Mouse (Mus musculus): ENCODE data around the gene Smim13. TPM values are rescaled to one million over a fixed set of nuclear protein-coding genes. Genes with fewer than 3 reads are reported as not detected.

Gene Smim13
- polyA plus RNA-seq, 1 experiment, result 7.0 TPM

DNA sequence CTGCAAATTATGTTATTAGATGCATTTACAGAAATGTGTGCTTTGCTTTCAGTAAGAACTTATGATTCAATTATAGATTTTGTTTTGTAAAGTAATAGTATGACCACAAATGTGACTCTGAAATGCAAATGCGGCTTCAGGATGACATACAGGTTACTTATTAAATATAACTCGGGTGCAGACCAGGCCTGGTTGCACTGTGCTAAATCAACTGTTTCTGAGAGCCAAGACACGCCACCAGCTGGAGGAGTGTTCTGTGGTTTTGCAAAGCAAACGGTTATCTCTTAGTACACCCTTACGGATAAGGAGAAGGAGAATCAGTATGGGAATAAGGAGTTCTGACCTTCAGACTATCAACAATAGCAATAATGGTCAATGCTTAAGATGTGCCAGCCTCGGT lies 34.0 kb upstream of the Smim13 start:
- H3K4me1 ChIP-seq (ENCODE audit: control insufficient read depth, insufficient read depth, low read length), result no peaks in the 10 kb centered on the region
- H3K27ac ChIP-seq (ENCODE audit: control insufficient read depth, insufficient read depth, low read depth, low read length, poor library complexity), result no peak overlapping the region
- H3K4me3 ChIP-seq (replicated peaks; ENCODE audit: control insufficient read depth, low read depth, low read length), result no peak overlapping the region
- WGBS, result 64% methylated on average over 6 of the region's 6 CpGs
- no peak for TF ChIP-seq POLR2A (IDR thresholded peaks at IDR 0.05; ENCODE audit: borderline replicate concordance, control insufficient read depth, low read depth, low read length)
- TF ChIP-seq CTCF (IDR thresholded peaks at IDR 0.05; ENCODE audit: control insufficient read depth, insufficient read depth, low read length), result no peak

DNA sequence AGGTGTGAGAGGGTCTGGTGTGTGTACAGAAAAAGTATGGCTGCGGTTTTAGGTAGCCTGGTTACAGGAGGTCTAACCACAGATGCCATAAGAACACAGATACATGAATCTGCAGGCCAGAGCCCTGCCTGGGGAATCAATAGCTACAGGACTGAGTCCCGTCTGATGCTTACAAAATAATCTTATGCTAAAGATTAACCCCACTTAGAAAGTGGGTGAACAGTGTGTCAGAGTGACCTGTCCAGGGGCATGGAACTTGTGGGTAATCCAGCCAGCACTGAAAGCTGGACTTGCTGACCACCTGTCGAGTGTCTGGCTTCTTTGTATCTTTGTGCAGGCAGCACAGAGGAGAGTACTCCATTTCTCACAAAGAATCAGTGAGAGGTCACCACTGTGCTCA lies 33.4 kb upstream of the Smim13 start:
- Histone ChIP-seq H3K4me3 (replicated peaks; ENCODE audit: control insufficient read depth, low read depth, low read length) (no peak overlapping the region), H3K4me1 (ENCODE audit: control insufficient read depth, insufficient read depth, low read length) (no peaks in the 10 kb centered on the region), H3K27ac (ENCODE audit: control insufficient read depth, insufficient read depth, low read depth, low read length, poor library complexity) (no peak overlapping the region)
- WGBS, result 75% methylated on average over 3 of the region's 3 CpGs
- no peak for TF ChIP-seq POLR2A (IDR thresholded peaks at IDR 0.05; ENCODE audit: borderline replicate concordance, control insufficient read depth, low read depth, low read length)
- TF ChIP-seq CTCF (IDR thresholded peaks at IDR 0.05; ENCODE audit: control insufficient read depth, insufficient read depth, low read length), result no peak

DNA sequence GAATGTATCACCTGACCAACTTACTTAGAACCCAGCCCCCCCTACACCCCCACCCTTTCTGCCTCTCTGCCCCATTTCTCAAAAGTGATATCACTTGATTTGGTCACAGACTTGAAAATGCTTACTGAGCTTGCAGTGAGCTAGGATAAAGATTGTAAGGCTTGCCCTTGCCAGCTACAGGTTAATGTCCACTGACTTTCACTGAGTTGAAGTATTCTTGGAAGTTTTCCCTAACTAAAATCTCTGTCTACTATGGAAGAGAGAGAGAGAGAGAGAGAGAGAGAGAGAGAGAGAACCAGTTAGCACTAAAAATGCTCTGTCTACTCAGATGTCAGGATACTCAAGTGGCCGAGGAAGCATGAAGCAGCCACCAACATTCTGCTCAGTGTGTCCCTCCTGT lies 30.6 kb upstream of the Smim13 start:
- H3K4me3 ChIP-seq (replicated peaks; ENCODE audit: control insufficient read depth, low read depth, low read length), result no peak overlapping the region
- no peaks in the 10 kb centered on the region for H3K4me1 ChIP-seq (ENCODE audit: control insufficient read depth, insufficient read depth, low read length)
- no peak overlapping the region for H3K27ac ChIP-seq (ENCODE audit: control insufficient read depth, insufficient read depth, low read depth, low read length, poor library complexity)
- TF ChIP-seq CTCF (IDR thresholded peaks at IDR 0.05; ENCODE audit: control insufficient read depth, insufficient read depth, low read length) (no peak), POLR2A (IDR thresholded peaks at IDR 0.05; ENCODE audit: borderline replicate concordance, control insufficient read depth, low read depth, low read length) (no peak)
- 57% methylated on average over 1 of the region's 1 CpGs for WGBS

DNA sequence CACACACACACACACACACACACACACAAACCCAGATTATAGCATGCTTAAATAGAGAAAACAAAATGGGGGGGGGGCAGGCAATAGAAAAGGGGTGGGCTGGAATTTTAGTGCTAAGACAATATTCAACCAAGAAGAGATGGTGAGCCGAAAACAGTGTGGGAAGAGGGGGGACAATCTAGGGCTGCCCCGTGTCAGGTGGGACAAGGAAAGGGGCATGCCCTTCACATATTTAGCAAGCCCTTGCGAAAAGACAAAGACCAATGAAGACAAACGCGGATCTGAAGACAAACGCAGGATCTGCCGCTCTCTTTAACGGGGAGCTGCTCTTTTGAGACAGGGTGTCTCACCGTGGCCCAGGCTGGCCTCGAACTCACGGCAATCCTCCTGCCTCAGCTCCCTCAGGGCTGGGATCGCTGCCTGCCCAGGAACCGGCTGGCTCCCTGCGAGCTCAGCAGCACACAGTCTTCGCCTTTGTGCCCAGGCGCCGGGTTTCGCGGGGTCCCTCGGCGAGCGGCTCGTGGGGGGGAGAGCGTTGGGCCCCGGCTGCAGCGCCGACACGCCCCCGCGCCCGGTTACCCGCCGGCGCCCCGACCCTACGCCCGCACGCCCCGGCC lies 29.8 kb upstream of the Smim13 start:
- H3K4me3 ChIP-seq (replicated peaks; ENCODE audit: control insufficient read depth, low read depth, low read length), result no peak overlapping the region
- TF ChIP-seq POLR2A (IDR thresholded peaks at IDR 0.05; ENCODE audit: borderline replicate concordance, control insufficient read depth, low read depth, low read length), result no peak
- TF ChIP-seq CTCF (IDR thresholded peaks at IDR 0.05; ENCODE audit: control insufficient read depth, insufficient read depth, low read length), result 0 out of 2 replicates have a peak, but pooled peaks have one; percentile 3
- 6% methylated on average over 39 of the region's 39 CpGs for WGBS
- H3K27ac ChIP-seq (ENCODE audit: control insufficient read depth, insufficient read depth, low read depth, low read length, poor library complexity), result no peak overlapping the region
- H3K4me1 ChIP-seq (ENCODE audit: control insufficient read depth, insufficient read depth, low read length), result no peaks in the 10 kb centered on the region

DNA sequence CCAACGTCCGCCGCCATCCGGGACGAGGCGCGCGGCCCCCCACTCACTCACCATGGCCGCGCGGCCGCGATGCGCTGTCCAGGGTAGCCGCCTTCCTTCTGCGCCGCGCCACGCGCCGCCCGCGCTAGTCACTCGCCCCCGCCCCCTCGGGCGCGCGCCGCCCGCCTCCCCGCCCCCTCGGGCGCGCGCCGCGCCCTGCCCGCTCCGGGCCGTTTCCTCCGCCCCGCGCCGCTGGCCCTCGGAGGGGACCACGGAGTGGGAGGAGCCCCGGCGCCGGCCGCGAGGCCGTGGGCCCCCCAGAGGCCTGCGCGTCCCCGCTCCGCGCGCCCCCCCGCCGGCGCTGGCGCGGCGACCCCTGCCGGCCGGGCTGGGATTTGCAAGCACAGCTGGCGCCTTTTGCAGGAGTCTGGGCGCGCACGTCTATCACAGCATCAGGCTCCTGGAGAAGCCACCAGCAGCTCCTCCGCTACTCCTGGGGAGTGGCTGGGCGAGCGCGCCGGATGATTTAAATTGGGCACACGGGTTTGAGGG lies 29.3 kb upstream of the Smim13 start, which contains the start of gene Elovl2:
Elovl2 (minus strand) TSS at position 102 of the 531 bp plus-strand sequence.
- Histone ChIP-seq H3K4me1 (ENCODE audit: control insufficient read depth, insufficient read depth, low read length) (no peaks in the 10 kb centered on the region), H3K27ac (ENCODE audit: control insufficient read depth, insufficient read depth, low read depth, low read length, poor library complexity) (no peak within 1 kb of the TSS), H3K4me3 (replicated peaks; ENCODE audit: control insufficient read depth, low read depth, low read length) (no peak within 1 kb of the TSS)
- 6% methylated on average over 60 of the region's 77 CpGs for WGBS
- TF ChIP-seq CTCF (IDR thresholded peaks at IDR 0.05; ENCODE audit: control insufficient read depth, insufficient read depth, low read length) (peak; percentile 25; the same call in 1 of the 2 replicates), POLR2A (IDR thresholded peaks at IDR 0.05; ENCODE audit: borderline replicate concordance, control insufficient read depth, low read depth, low read length) (no peak)

DNA sequence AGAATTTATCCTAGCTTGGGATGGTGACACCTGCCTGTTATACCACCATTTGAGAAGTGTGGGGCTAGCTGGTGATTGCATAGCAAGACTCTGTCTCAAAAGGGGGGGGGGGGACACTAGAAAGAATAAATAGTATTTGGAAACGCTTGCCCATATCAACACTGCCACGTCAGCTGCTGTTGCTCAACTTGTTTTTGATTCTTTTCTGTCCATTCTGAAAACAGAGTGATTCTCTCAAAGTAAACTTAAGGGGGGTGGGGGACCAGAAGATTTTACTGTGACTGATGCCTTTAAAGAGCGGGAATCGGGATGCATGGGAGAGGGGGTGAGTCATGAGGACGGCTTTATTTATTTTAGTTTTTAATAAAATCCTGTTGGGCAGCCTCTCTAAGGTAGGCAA lies 23.1 kb upstream of the Smim13 start:
- 71% methylated on average over 5 of the region's 5 CpGs for WGBS
- H3K27ac ChIP-seq (ENCODE audit: control insufficient read depth, insufficient read depth, low read depth, low read length, poor library complexity), result no peak overlapping the region
- TF ChIP-seq POLR2A (IDR thresholded peaks at IDR 0.05; ENCODE audit: borderline replicate concordance, control insufficient read depth, low read depth, low read length), result no peak
- TF ChIP-seq CTCF (IDR thresholded peaks at IDR 0.05; ENCODE audit: control insufficient read depth, insufficient read depth, low read length), result no peak
- H3K4me1 ChIP-seq (ENCODE audit: control insufficient read depth, insufficient read depth, low read length), result no peaks in the 10 kb centered on the region; the same call in 1 of the 2 replicates
- no peak overlapping the region for H3K4me3 ChIP-seq (replicated peaks; ENCODE audit: control insufficient read depth, low read depth, low read length)

DNA sequence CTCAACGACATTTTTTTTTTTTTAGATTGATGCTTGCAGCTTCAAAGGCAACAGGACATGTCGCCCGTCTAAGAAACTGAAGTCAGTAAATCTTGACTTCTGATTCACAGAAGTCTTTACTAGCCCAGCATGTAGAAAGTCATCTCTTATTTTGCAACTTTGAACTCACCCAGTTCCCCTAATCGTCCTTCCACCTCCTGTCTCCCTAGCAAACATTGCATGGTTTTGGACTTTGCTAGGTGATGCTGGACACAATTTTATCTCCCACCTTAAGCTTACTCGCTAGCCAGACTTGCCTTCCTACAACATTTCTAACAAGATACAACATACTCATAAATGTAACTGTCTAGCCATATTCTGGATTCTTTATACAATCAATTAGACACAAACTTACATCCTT lies 21.6 kb upstream of the Smim13 start:
- Histone ChIP-seq H3K27ac (ENCODE audit: control insufficient read depth, insufficient read depth, low read depth, low read length, poor library complexity) (no peak overlapping the region), H3K4me1 (ENCODE audit: control insufficient read depth, insufficient read depth, low read length) (no peaks in the 10 kb centered on the region; the same call in 1 of the 2 replicates), H3K4me3 (replicated peaks; ENCODE audit: control insufficient read depth, low read depth, low read length) (no peak overlapping the region)
- no peak for TF ChIP-seq CTCF (IDR thresholded peaks at IDR 0.05; ENCODE audit: control insufficient read depth, insufficient read depth, low read length)
- no peak for TF ChIP-seq POLR2A (IDR thresholded peaks at IDR 0.05; ENCODE audit: borderline replicate concordance, control insufficient read depth, low read depth, low read length)
- 64% methylated on average over 5 of the region's 5 CpGs for WGBS

DNA sequence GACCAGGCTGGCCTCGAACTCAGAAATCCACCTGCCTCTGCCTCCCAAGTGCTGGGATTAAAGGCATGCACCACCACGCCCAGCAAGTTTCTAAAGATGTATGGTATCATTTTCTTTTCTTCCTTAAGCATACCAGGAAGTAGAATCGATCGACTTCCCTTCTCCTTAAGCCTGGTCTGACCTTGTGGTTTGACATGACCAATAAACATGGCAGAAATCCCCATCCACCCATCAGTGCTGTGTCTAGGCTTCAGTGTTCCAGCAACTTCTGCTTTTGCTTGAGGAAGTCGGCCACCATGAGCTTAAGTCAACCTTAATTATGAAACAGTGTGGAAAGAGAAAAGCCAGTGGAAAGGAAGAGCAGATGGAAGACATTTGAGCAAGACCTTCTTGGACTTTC lies 19.4 kb upstream of the Smim13 start:
- H3K4me1 ChIP-seq (ENCODE audit: control insufficient read depth, insufficient read depth, low read length), result no peaks in the 10 kb centered on the region; the same call in 1 of the 2 replicates
- no peak overlapping the region for H3K4me3 ChIP-seq (replicated peaks; ENCODE audit: control insufficient read depth, low read depth, low read length)
- H3K27ac ChIP-seq (ENCODE audit: control insufficient read depth, insufficient read depth, low read depth, low read length, poor library complexity), result no peak overlapping the region
- TF ChIP-seq CTCF (IDR thresholded peaks at IDR 0.05; ENCODE audit: control insufficient read depth, insufficient read depth, low read length) (no peak), POLR2A (IDR thresholded peaks at IDR 0.05; ENCODE audit: borderline replicate concordance, control insufficient read depth, low read depth, low read length) (no peak)
- 26% methylated on average over 5 of the region's 5 CpGs for WGBS

Data from bone marrow, adult 2 months (tissue).